Mouse (Mus musculus): ENCODE measurements around the gene Prdm11. TPM values are rescaled to one million over a fixed set of nuclear protein-coding genes. Genes with fewer than 3 reads are reported as not detected.

The Prdm11 gene
- total RNA-seq, 1 experiment, result 3.7 TPM

GRCm38 (mm10) chr2:93027713-93028112 lies 18.3 kb downstream of the Prdm11 start:
- TF ChIP-seq ZC3H11A (IDR thresholded peaks at IDR 0.05; ENCODE audit: borderline replicate concordance, low read depth, low read length) (no peak), CHD2 (IDR thresholded peaks at IDR 0.05; ENCODE audit: low read depth, low read length) (no peak), ZNF384 (IDR thresholded peaks at IDR 0.05; ENCODE audit: low read depth, low read length) (no peak), HCFC1 (IDR thresholded peaks at IDR 0.05; ENCODE audit: borderline replicate concordance, insufficient read depth, low read length) (no peak), MAFK (IDR thresholded peaks at IDR 0.05; ENCODE audit: insufficient read depth, low read depth, low read length) (no peak)
- Histone ChIP-seq H3K9me3 (ENCODE audit: control insufficient read depth, insufficient read depth, low read depth, low read length) (no peaks in the 10 kb centered on the region), H3K36me3 (ENCODE audit: control insufficient read depth, insufficient read depth, low read length, poor library complexity, severe bottlenecking) (no peaks in the 10 kb centered on the region), H3K9ac (ENCODE audit: insufficient read depth, low read depth, low read length, poor library complexity, severe bottlenecking) (no peak overlapping the region), H3K27ac (ENCODE audit: insufficient read depth, low read depth, low read length, poor library complexity, severe bottlenecking) (no peak overlapping the region), H3K4me3 (ENCODE audit: insufficient read depth in 1 of 2, low read depth in 1 of 2, low read length in 2 of 2, poor library complexity in 1 of 2, severe bottlenecking in 1 of 2) (no peak overlapping the region), H3K4me1 (ENCODE audit: control insufficient read depth in 2 of 2, insufficient read depth in 2 of 2, low read length in 2 of 2, poor library complexity in 1 of 2) (peaks cover 0 to 4% of the 10 kb centered on the region in 2 experiments; a peak in 2 of 4 replicates)
- in situ Hi-C loops (cut with MboI; ENCODE audit: low sequenced_read_pairs in 2 of 2, unreplicated experiment in 2 of 2), result no loop called here
- DNase-seq (ENCODE audit: low read depth, low spot score), result no peak

- in situ Hi-C loops (cut with MboI; ENCODE audit: low sequenced_read_pairs in 2 of 2, unreplicated experiment in 2 of 2), result no loop called here
- no peak for DNase-seq (ENCODE audit: low read depth, low spot score)
Observed at GRCm38 (mm10) chr2:93024431-93024830, 21.5 kb downstream of the Prdm11 start.

GRCm38 (mm10) chr2:93018854-93019253 lies 27.1 kb downstream of the Prdm11 start:
- no peaks in the 10 kb centered on the region for H3K9me3 ChIP-seq (ENCODE audit: control insufficient read depth, insufficient read depth, low read depth, low read length)
- no peak overlapping the region for H3K9ac ChIP-seq (ENCODE audit: insufficient read depth, low read depth, low read length, poor library complexity, severe bottlenecking)
- H3K27ac ChIP-seq (ENCODE audit: insufficient read depth, low read depth, low read length, poor library complexity, severe bottlenecking), result no peak overlapping the region
- in situ Hi-C loops (cut with MboI; ENCODE audit: low sequenced_read_pairs in 2 of 2, unreplicated experiment in 2 of 2), result no loop called here
- TF ChIP-seq HCFC1 (IDR thresholded peaks at IDR 0.05; ENCODE audit: borderline replicate concordance, insufficient read depth, low read length), result no peak
- H3K36me3 ChIP-seq (ENCODE audit: control insufficient read depth, insufficient read depth, low read length, poor library complexity, severe bottlenecking), result no peaks in the 10 kb centered on the region
- no peak overlapping the region for H3K4me3 ChIP-seq (ENCODE audit: insufficient read depth in 1 of 2, low read depth in 1 of 2, low read length in 2 of 2, poor library complexity in 1 of 2, severe bottlenecking in 1 of 2)
- peaks cover 0 to 7% of the 10 kb centered on the region in 2 experiments; a peak in 1 of 4 replicates for H3K4me1 ChIP-seq (ENCODE audit: control insufficient read depth in 2 of 2, insufficient read depth in 2 of 2, low read length in 2 of 2, poor library complexity in 1 of 2)
- no peak for DNase-seq (ENCODE audit: low read depth, low spot score)

More at GRCm38 (mm10) chr2:93024431-93024830, 21.5 kb downstream of the Prdm11 start:
- Histone ChIP-seq H3K36me3 (ENCODE audit: control insufficient read depth, insufficient read depth, low read length, poor library complexity, severe bottlenecking) (no peaks in the 10 kb centered on the region), H3K9me3 (ENCODE audit: control insufficient read depth, insufficient read depth, low read depth, low read length) (no peaks in the 10 kb centered on the region), H3K4me3 (ENCODE audit: insufficient read depth in 1 of 2, low read depth in 1 of 2, low read length in 2 of 2, poor library complexity in 1 of 2, severe bottlenecking in 1 of 2) (no peak overlapping the region), H3K9ac (ENCODE audit: insufficient read depth, low read depth, low read length, poor library complexity, severe bottlenecking) (no peak overlapping the region), H3K4me1 (ENCODE audit: control insufficient read depth in 2 of 2, insufficient read depth in 2 of 2, low read length in 2 of 2, poor library complexity in 1 of 2) (peaks cover 0 to 3% of the 10 kb centered on the region in 2 experiments; a peak in 2 of 4 replicates), H3K27ac (ENCODE audit: insufficient read depth, low read depth, low read length, poor library complexity, severe bottlenecking) (no peak overlapping the region)
- no peak for TF ChIP-seq HCFC1 (IDR thresholded peaks at IDR 0.05; ENCODE audit: borderline replicate concordance, insufficient read depth, low read length)
- no peak for TF ChIP-seq MAFK (IDR thresholded peaks at IDR 0.05; ENCODE audit: insufficient read depth, low read depth, low read length)
- no peak for TF ChIP-seq ZC3H11A (IDR thresholded peaks at IDR 0.05; ENCODE audit: borderline replicate concordance, low read depth, low read length)
- no peak for TF ChIP-seq ZNF384 (IDR thresholded peaks at IDR 0.05; ENCODE audit: low read depth, low read length)
- no peak for TF ChIP-seq CHD2 (IDR thresholded peaks at IDR 0.05; ENCODE audit: low read depth, low read length)

GRCm38 (mm10) chr2:93017151-93017550 lies 28.8 kb downstream of the Prdm11 start:
- H3K9ac ChIP-seq (ENCODE audit: insufficient read depth, low read depth, low read length, poor library complexity, severe bottlenecking), result no peak overlapping the region
- in situ Hi-C loops (cut with MboI; ENCODE audit: low sequenced_read_pairs in 2 of 2, unreplicated experiment in 2 of 2), result no loop called here
- H3K36me3 ChIP-seq (ENCODE audit: control insufficient read depth, insufficient read depth, low read length, poor library complexity, severe bottlenecking), result no peaks in the 10 kb centered on the region
- no peak overlapping the region for H3K27ac ChIP-seq (ENCODE audit: insufficient read depth, low read depth, low read length, poor library complexity, severe bottlenecking)
- no peaks in the 10 kb centered on the region for H3K9me3 ChIP-seq (ENCODE audit: control insufficient read depth, insufficient read depth, low read depth, low read length)
- no peak for DNase-seq (ENCODE audit: low read depth, low spot score)
- TF ChIP-seq ZNF384 (IDR thresholded peaks at IDR 0.05; ENCODE audit: low read depth, low read length), result no peak
- no peak for TF ChIP-seq MAFK (IDR thresholded peaks at IDR 0.05; ENCODE audit: insufficient read depth, low read depth, low read length)
- no peak for TF ChIP-seq HCFC1 (IDR thresholded peaks at IDR 0.05; ENCODE audit: borderline replicate concordance, insufficient read depth, low read length)
- TF ChIP-seq CHD2 (IDR thresholded peaks at IDR 0.05; ENCODE audit: low read depth, low read length), result no peak
- TF ChIP-seq ZC3H11A (IDR thresholded peaks at IDR 0.05; ENCODE audit: borderline replicate concordance, low read depth, low read length), result no peak
- peaks cover 0 to 7% of the 10 kb centered on the region in 2 experiments; a peak in 1 of 4 replicates for H3K4me1 ChIP-seq (ENCODE audit: control insufficient read depth in 2 of 2, insufficient read depth in 2 of 2, low read length in 2 of 2, poor library complexity in 1 of 2)
- no peak overlapping the region for H3K4me3 ChIP-seq (ENCODE audit: insufficient read depth in 1 of 2, low read depth in 1 of 2, low read length in 2 of 2, poor library complexity in 1 of 2, severe bottlenecking in 1 of 2)

- DNase-seq (ENCODE audit: low read depth, low spot score), result peak; percentile 7
- Histone ChIP-seq H3K4me1 (ENCODE audit: control insufficient read depth in 2 of 2, insufficient read depth in 2 of 2, low read length in 2 of 2, poor library complexity in 1 of 2) (peaks cover 0 to 7% of the 10 kb centered on the region in 2 experiments; a peak in 1 of 4 replicates), H3K9me3 (ENCODE audit: control insufficient read depth, insufficient read depth, low read depth, low read length) (no peaks in the 10 kb centered on the region), H3K36me3 (ENCODE audit: control insufficient read depth, insufficient read depth, low read length, poor library complexity, severe bottlenecking) (no peaks in the 10 kb centered on the region), H3K4me3 (ENCODE audit: insufficient read depth in 1 of 2, low read depth in 1 of 2, low read length in 2 of 2, poor library complexity in 1 of 2, severe bottlenecking in 1 of 2) (peak overlapping the region; percentile 61 to 69), H3K27ac (ENCODE audit: insufficient read depth, low read depth, low read length, poor library complexity, severe bottlenecking) (no peak overlapping the region), H3K9ac (ENCODE audit: insufficient read depth, low read depth, low read length, poor library complexity, severe bottlenecking) (peak overlapping the region; percentile 59)
- no peak for TF ChIP-seq HCFC1 (IDR thresholded peaks at IDR 0.05; ENCODE audit: borderline replicate concordance, insufficient read depth, low read length)
- TF ChIP-seq CHD2 (IDR thresholded peaks at IDR 0.05; ENCODE audit: low read depth, low read length), result no peak
- in situ Hi-C loops (cut with MboI; ENCODE audit: low sequenced_read_pairs in 2 of 2, unreplicated experiment in 2 of 2), result no loop called here
Observed at GRCm38 (mm10) chr2:93015041-93015440, 30.9 kb downstream of the Prdm11 start.

Measured in ES-E14 (cell line).